Mouse (Mus musculus) kidney, adult 2 months (tissue): Measurements from ENCODE around the gene Kcnj11.

Experiments
- CTCF ChIP-seq: fragments of 200-500 bp; conservative IDR thresholded peaks from 2 replicates; pipeline ENCODE4 v1.5.1; 2011; ENCODE audit warnings: low read depth, mild to moderate bottlenecking, control low read depth, low read length, moderate library complexity, mixed read lengths; ENCODE audit not compliant: insufficient read depth, insufficient read length
- POLR2A ChIP-seq: fragments of 200-500 bp; IDR thresholded peaks from one replicate; pipeline ENCODE4 v1.6.1; 2011; ENCODE audit warnings: low read depth, low read length, control low read depth

- no peak for TF ChIP-seq POLR2A
- TF ChIP-seq CTCF, result no peak
These were observed 9.5 kb upstream of the Kcnj11 start for GRCm38 (mm10) chr7:46110079-46110478.
